Mouse (Mus musculus) heart, adult 2 months (tissue): Measurements from ENCODE around the gene F12. TPM values are rescaled to one million over a fixed set of nuclear protein-coding genes. Genes with fewer than 3 reads are reported as not detected.

Source experiments
- DNase-seq, 2 experiments: peaks; one replicate each; pipeline ENCODE4 v3.0.0; 2021
- H3K27ac ChIP-seq: fragments of 200-600 bp; 2 replicates; pipeline ENCODE4 v1.8.1; 2022
- H3K27me3 ChIP-seq: fragments of 200-500 bp; 2 replicates; pipeline ENCODE4 v1.6.1; 2012; ENCODE audit warnings: mild to moderate bottlenecking, low read length, inconsistent platforms, mixed read lengths; ENCODE audit not compliant: control insufficient read depth, insufficient read depth
- H3K36me3 ChIP-seq: fragments of 200-500 bp; 2 replicates; pipeline ENCODE4 v1.6.1; 2012; ENCODE audit warnings: low read length, inconsistent platforms; ENCODE audit not compliant: control insufficient read depth, insufficient read depth
- H3K4me1 ChIP-seq: fragments of 200-500 bp; 2 replicates; pipeline ENCODE4 v1.6.1; 2011; ENCODE audit warnings: low read length; ENCODE audit not compliant: control insufficient read depth, insufficient read depth
- H3K4me3 ChIP-seq: fragments of 200-600 bp; 2 replicates; pipeline ENCODE4 v1.8.1; 2022
- H3K79me2 ChIP-seq: fragments of 200-500 bp; replicated peaks from 2 replicates; pipeline ENCODE4 v1.6.1; 2012; ENCODE audit warnings: mild to moderate bottlenecking, inconsistent platforms, low read length, moderate library complexity, mixed read lengths; ENCODE audit not compliant: control insufficient read depth, insufficient read depth
- H3K9ac ChIP-seq: fragments of 200-500 bp; 2 replicates; pipeline ENCODE4 v1.6.1; 2012; ENCODE audit warnings: low read depth, mild to moderate bottlenecking, control low read depth, inconsistent platforms, low read length, mixed read lengths
- CTCF ChIP-seq: fragments of 200-600 bp; IDR thresholded peaks from 2 replicates; pipeline ENCODE4 v1.8.1; 2022; ENCODE audit warnings: antibody characterized with exemption, mild to moderate bottlenecking, moderate library complexity
- EP300 ChIP-seq: fragments of 200-500 bp; IDR thresholded peaks from 2 replicates; pipeline ENCODE4 v1.6.1; 2011; ENCODE audit warnings: low read depth, low read length, control low read depth; ENCODE audit not compliant: insufficient read depth
- POLR2A ChIP-seq: fragments of 200-500 bp; IDR thresholded peaks from 2 replicates; pipeline ENCODE4 v1.6.1; 2011; ENCODE audit warnings: mild to moderate bottlenecking, low read depth, low read length, control low read depth; ENCODE audit not compliant: insufficient read depth
- WGBS: fragments of 180-500 bp; shearing (Covaris S2); methylation state at CpG from one replicate; pipeline ENCODE4 v1.1.7; 2018; 5-methylcytosine and 5-hydroxymethylcytosine counted together
- intact Hi-C: fragments of 180-260 bp; cut with DNase I; formaldehyde crosslinking; loops from one replicate; pipeline ENCODE4 v1.15.1; 2025
- polyA plus RNA-seq: library from polyadenylated mRNA; depleted of rRNA; stranded (reverse); fragments of >200 nt; gene quantifications from 2 replicates; pipeline ENCODE4 v1.2.3, GENCODE M21; 2012
- total RNA-seq, 2 experiments: library from RNA; stranded (reverse); gene quantifications; 2 replicates each; pipeline ENCODE4 v1.2.3; 2021

The F12 gene
- total and polyA plus RNA-seq, 3 experiments, result not detected

DNA sequence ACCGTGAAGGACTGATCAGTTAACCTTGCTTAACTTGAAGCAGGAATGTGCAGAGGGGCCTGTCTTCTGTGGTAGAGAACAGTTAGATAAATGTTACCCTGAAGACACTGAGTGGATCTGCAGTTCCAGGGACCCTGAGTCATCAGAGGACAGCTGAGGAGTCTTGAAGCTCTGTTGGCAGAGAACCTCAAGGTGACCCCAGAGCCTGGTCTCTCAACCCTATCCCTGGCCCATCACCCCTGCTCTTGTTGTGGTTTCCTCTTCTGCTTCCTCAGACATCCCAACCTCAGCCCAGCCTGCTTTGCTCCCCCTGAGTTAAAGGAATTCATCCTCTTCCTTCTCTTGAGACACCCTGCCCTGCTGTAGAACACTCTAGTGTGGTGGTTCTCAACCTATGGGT is 28.5 kb downstream of the F12 start, which contains the start of gene Slc34a1:
TSS of gene Slc34a1 (plus strand) at position 100 of the 400 bp plus-strand sequence.
- Histone ChIP-seq H3K4me3 (no peak within 1 kb of the TSS), H3K27ac (no peak within 1 kb of the TSS), H3K4me1 (no peaks in the 10 kb centered on the region), H3K79me2 (no peaks in the 10 kb centered on the region), H3K27me3 (no peaks in the 10 kb centered on the region; the same call in 1 of the 2 replicates), H3K36me3 (no peaks in the 10 kb centered on the region), H3K9ac (no peak within 1 kb of the TSS)
- intact Hi-C loops, result no loop called here
- 53% methylated on average over 1 of the region's 1 CpGs for WGBS
- TF ChIP-seq CTCF, result no peak
- TF ChIP-seq POLR2A, result no peak
- TF ChIP-seq EP300, result no peak
- DNase-seq, result no peak

DNA sequence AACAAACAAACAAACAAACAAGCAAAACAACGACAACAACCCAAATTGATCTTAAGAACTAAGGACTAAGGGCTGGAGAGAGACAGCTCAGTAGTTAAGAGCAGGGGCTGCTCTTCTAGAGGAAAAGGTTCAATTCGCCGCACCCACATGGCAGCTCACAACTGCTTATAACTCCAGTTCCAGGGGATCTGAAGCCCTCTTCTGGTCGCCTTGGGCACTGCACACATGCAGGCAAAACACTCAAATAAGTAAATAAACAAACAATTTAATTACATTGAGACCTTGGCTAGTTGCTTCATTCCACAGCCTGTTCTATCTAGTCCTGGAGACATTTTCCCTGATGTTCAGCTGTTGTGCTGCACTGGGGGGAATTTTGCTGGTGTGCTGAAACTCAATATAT is 33.7 kb downstream of the F12 start:
- no peak overlapping the region for H3K27ac ChIP-seq
- no peak overlapping the region for H3K9ac ChIP-seq
- 72% methylated on average over 4 of the region's 4 CpGs for WGBS
- H3K79me2 ChIP-seq, result no peaks in the 10 kb centered on the region
- no peak for DNase-seq
- TF ChIP-seq EP300, result no peak
- TF ChIP-seq CTCF, result peak; percentile 50
- H3K4me3 ChIP-seq, result no peak overlapping the region
- H3K36me3 ChIP-seq, result no peaks in the 10 kb centered on the region
- intact Hi-C loops, result no loop called here
- H3K4me1 ChIP-seq, result no peaks in the 10 kb centered on the region
- H3K27me3 ChIP-seq, result no peaks in the 10 kb centered on the region; the same call in 1 of the 2 replicates

DNA sequence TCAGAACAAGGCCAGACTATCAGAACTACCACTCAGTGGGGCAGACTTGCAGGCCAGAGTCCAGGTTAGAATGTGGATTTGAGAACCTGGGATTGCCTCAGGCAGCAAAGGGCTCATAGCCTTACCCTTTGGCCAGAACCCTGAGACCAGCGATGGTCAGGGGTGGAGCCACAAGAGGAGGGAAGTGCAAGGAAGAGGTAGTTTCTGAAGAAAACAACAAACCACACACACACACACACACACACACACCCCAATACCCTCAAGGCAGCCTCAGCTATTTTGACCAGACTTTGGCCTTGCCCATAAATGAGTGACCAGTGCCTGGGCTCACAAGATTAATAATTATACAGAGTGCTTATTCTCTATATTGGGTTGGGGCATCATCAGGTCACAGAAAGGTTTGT is 35.0 kb downstream of the F12 start:
- Histone ChIP-seq H3K27ac (no peak overlapping the region), H3K27me3 (no peaks in the 10 kb centered on the region; the same call in 1 of the 2 replicates), H3K4me3 (no peak overlapping the region), H3K79me2 (no peaks in the 10 kb centered on the region), H3K36me3 (no peaks in the 10 kb centered on the region), H3K9ac (no peak overlapping the region), H3K4me1 (no peaks in the 10 kb centered on the region)
- no peak for DNase-seq
- WGBS, result 50% methylated on average over 1 of the region's 1 CpGs
- intact Hi-C loops, result no loop called here
- no peak for TF ChIP-seq EP300
- no peak for TF ChIP-seq CTCF
- TF ChIP-seq POLR2A, result no peak

DNA sequence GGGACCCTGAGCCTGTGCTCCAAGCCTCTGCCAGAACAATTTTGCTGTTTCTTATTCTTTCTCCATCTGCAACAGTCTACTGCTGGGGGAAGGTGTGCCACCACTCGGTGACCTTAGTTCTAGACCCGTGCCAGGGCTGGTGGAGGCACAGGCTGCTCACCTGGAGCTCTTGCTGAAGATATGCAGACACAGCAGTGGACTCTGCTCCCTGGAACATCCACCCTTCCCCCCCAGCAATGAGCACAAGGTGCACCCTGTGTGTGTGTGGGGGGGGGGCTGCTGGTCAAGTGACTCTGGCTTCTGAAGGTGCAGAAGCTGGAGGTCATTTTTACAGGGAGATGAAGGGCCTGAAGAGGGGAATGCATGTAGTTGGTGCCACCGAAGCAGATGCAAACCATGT is 35.9 kb downstream of the F12 start:
- no peaks in the 10 kb centered on the region for H3K36me3 ChIP-seq
- H3K4me1 ChIP-seq, result no peaks in the 10 kb centered on the region
- H3K79me2 ChIP-seq, result no peaks in the 10 kb centered on the region
- intact Hi-C loops, result no loop called here
- TF ChIP-seq POLR2A, result no peak
- TF ChIP-seq EP300, result no peak
- no peak for TF ChIP-seq CTCF
- WGBS, result 80% methylated on average over 3 of the region's 3 CpGs
- no peak for DNase-seq
- no peaks in the 10 kb centered on the region; the same call in 1 of the 2 replicates for H3K27me3 ChIP-seq
- no peak overlapping the region for H3K27ac ChIP-seq
- H3K9ac ChIP-seq, result no peak overlapping the region
- no peak overlapping the region for H3K4me3 ChIP-seq

DNA sequence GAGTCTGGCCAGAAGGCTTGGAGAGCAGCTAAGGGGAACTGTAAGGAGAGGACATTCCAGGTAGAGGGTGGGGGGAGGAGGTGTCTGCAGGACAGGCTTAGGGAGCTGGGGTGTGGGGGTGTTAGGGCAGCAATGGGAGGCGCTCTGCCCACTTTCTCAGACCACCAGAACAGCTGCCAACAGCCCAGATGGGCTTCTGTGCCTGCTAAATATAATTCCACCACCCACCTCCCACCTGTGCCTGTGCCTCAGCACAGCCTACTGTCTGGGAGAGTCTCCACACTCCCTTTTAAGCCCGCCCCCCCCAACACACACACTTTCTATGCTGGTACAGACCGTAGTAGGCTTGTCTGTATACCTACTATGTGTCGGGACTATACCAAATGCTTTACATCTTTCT is 44.8 kb downstream of the F12 start:
- Histone ChIP-seq H3K27ac (no peak overlapping the region), H3K36me3 (no peaks in the 10 kb centered on the region), H3K4me3 (no peak overlapping the region), H3K27me3 (peaks cover 3% of the 10 kb centered on the region; the same call in 1 of the 2 replicates), H3K79me2 (no peaks in the 10 kb centered on the region), H3K9ac (no peak overlapping the region), H3K4me1 (no peaks in the 10 kb centered on the region)
- no peak for DNase-seq
- intact Hi-C loops, result no loop called here
- 78% methylated on average over 4 of the region's 4 CpGs for WGBS
- TF ChIP-seq EP300 (no peak), CTCF (no peak), POLR2A (no peak)

DNA sequence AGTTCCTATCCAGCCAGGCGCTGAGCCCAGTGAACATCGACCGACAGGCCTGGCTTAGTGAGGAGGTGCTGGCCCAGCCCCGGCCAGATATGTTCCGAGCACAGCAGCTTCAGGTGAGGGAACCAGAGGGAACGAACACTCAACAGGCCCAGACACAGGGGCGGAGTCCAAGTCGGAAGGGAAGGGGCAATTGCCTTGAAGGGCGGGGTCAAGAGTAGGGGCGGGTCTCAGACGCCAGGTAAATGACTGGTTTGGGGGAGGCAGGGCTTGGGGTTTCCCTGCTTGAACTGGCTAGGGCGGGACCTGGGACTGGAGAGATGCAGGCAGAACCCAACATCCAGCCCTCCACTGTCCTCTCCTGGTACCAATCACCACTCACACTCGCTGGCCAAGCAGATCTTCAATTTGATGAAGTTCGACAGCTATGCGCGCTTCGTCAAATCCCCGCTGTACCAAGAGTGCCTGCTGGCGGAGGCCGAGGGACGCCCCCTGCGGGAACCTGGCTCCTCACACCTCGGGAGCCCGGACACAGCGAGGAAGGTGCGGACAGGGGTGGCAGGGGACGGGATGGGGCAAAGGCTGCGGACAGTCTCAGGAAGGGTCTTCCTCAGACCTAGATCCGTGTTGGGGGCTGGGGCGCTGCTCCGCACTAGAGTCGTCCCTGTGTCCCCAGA is 47.5 kb downstream of the F12 start:
- DNase-seq, result no peak
- intact Hi-C loops, result no loop called here
- peaks cover 3% of the 10 kb centered on the region; the same call in 1 of the 2 replicates for H3K27me3 ChIP-seq
- H3K4me3 ChIP-seq, result no peak overlapping the region
- no peak overlapping the region for H3K27ac ChIP-seq
- no peaks in the 10 kb centered on the region for H3K4me1 ChIP-seq
- TF ChIP-seq POLR2A (no peak), CTCF (no peak), EP300 (no peak)
- H3K9ac ChIP-seq, result no peak overlapping the region
- H3K36me3 ChIP-seq, result no peaks in the 10 kb centered on the region
- WGBS, result 32% methylated on average over 32 of the region's 32 CpGs
- H3K79me2 ChIP-seq, result no peaks in the 10 kb centered on the region
